Mouse (Mus musculus) left cerebral cortex, postnatal 36 days (tissue): ENCODE results near the gene Olfr434. TPM values are rescaled to one million over a fixed set of nuclear protein-coding genes. Genes with fewer than 3 reads are reported as not detected.
A peak's percentile ranks its signal among the peaks of the same experiment; 100 is the strongest.
"Not testable (repeated sequence)": the region's sequence is repeated elsewhere in the genome, so short reads cannot be mapped to it uniquely, and the experiment has no call there.

Experiments
- DNase-seq, 2 experiments: peaks; one replicate each; pipeline ENCODE4 v3.0.0; 2021 to 2022; ENCODE audit warnings: low spot score in 2 of 2, mixed read lengths in 1 of 2
- intact Hi-C: fragments of 180-260 bp; cut with DNase I; formaldehyde crosslinking; loops from one replicate; pipeline ENCODE4 v1.15.1; 2025
- total RNA-seq, 2 experiments: library from RNA; stranded (reverse); gene quantifications; 2 replicates each; pipeline ENCODE4 v1.2.3; 2021

The Olfr434 gene
- not detected for total RNA-seq

DNA sequence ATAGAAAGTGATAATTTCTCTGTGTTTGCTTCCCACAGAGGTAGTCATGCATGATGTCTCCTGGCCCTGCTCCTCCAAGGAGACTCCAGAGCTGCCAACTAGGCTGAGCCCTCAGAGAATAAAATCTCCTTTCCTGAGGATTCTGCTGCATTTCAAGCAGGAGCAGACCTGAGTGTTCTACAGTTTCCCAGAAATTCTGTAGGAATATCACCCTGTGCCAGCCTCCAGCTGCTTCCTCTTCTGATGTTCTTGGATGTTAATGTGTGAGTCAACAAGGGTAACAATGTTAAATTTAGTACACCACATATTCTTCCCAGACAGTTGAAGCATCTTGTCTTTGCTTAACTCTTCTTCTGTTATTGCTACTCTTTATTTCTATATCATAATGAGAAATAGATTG, at the start of gene Olfr434:
Gene Olfr434 (plus strand): TSS at position 149 of the 400 bp plus-strand sequence.
- DNase-seq: peak; percentile 29 to 35
- intact Hi-C loops: not testable (repeated sequence)

DNA sequence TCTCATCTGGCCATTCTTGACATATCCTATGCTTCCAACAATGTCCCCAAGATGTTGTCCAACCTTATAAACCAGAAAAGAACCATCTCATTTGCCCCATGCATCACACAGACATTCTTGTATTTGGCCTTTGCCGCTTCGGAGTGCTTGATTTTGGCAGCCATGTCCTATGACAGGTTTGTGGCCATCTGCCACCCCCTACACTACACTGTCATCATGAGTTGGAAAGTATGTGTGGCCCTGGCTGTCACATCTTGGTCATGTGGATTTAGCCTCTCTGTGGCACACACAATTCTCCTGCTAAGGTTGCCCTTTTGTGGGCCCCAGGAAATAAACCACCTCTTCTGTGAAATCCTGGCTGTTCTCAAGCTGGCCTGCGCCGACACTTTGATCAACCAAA, 45.6 kb upstream of the Olfr434 start:
- no peak for DNase-seq
- intact Hi-C loops: no loop called here

- DNase-seq: no peak
- intact Hi-C loops: no loop called here
Observed at GRCm38 (mm10) chr6:43171840-43172239, 41.0 kb upstream of the Olfr434 start, which contains the start of gene Olfr13. Gene Olfr13, plus strand, starts transcription at chr6:43172140.

DNA sequence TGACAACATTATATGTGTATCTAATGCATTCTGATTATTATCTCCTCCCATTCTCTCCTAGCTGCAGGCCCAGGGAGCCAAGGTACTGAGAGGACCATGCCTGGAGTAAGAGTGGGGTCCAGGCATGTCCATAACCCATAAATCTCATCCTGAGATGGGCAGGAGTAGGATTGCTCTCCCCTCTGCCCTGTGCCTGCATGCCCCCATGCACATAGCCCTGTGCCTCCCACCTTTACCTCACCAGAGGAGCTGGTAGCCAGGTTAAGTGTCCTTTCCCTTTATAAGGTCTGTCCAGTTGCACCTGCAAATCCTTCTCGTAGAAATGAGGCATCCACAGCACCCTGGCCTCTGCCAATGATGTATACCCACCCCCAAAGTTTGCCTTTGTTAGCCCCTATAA, 34.7 kb upstream of the Olfr434 start:
- intact Hi-C loops: no loop called here

DNA sequence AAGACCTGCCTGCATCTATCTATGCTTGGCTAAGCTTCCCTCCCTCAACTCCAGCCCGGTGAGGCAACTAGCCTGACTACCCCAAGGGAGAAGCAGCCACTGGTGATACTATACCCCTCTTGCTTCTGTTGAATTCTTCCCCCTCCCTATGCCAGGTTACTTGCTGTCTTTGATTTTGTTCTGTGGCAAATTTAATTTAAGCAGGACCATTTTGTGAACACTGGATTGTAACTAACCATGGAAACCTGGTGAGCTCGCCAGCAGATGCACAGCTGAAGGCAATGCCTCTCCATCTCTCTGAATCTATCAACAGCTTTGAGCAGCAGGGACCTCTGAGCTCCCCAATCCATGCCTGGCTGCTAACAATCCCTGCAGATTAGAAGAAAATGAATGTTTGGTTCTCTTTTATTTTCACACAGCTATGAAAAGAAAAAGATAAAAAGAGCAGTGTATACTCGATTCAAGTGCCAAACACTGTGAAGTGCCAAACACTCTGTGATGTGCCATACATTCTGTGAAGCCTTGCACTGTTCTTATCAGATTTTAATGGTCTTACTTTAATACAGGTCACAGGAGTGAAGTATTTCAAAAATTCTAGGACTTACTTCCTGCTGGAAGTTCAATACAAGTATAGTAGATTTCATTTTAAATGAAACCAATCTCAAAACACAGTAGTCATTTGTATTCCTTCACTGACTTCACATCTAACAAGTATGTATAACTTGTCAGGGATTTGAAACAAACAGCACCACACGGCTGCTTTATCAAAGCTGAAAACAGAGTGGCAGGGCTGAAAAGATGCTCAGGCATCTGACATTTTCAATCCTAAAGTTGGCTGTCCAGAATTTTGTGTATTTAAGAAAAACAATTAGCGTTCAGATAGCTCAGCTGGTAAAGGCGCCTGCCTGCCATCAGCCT, 34.0 kb upstream of the Olfr434 start:
- DNase-seq: no peak
- intact Hi-C loops: no loop called here

More for the DNA sequence above, 34.7 kb upstream of the Olfr434 start:
- no peak for DNase-seq

GRCm38 (mm10) chr6:43190986-43191385, 21.8 kb upstream of the Olfr434 start:
- intact Hi-C loops: no loop called here
- DNase-seq: no peak

GRCm38 (mm10) chr6:43196781-43197180, 16.0 kb upstream of the Olfr434 start, which contains the start of gene Olfr435:
Gene Olfr435, plus strand, starts transcription at chr6:43197146.
- no peak for DNase-seq
- intact Hi-C loops: no loop called here

- DNase-seq: no peak
- intact Hi-C loops: no loop called here
Observed at GRCm38 (mm10) chr6:43198094-43198493, 14.7 kb upstream of the Olfr434 start.

GRCm38 (mm10) chr6:43202786-43203185, 10.0 kb upstream of the Olfr434 start:
- intact Hi-C loops: no loop called here
- no peak for DNase-seq

DNA sequence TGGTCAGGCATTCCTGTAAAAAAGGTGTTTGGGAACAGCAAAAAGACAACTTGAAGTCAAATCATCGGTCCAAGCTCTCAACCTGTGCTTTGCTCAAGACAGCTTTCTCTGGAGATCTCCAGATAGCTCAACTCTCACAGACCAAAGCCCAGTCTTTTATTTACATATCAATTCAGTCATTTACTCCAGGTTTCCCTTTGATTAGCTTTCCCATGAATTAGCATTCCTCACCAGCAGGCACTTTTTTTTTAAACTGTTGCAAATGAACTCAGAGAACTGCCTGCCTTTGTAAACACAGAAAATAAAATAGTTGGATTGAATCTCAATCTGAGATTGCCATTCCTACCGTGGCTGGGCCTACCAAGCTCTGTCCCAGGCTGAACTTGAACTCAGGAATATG, 7.5 kb upstream of the Olfr434 start:
- DNase-seq: no peak

DNA sequence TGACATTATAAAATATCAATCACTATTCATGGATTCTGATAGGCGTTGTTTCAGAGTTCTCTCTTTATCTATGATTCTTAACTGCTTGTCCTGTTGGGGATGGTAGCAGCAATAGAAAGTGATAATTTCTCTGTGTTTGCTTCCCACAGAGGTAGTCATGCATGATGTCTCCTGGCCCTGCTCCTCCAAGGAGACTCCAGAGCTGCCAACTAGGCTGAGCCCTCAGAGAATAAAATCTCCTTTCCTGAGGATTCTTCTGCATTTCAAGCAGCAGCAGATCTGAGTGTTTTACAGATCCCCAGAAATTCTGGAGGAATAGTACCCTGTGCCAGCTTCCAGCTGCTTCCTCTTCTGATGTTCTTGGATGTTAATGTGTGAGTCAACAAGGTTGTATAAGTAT, 18.4 kb downstream of the Olfr434 start, which contains the start of gene Olfr47:
Gene Olfr47 (plus strand): TSS at position 275 of the 400 bp plus-strand sequence.
- DNase-seq, intact Hi-C loops: not testable (repeated sequence)

More for the DNA sequence above, 7.5 kb upstream of the Olfr434 start:
- intact Hi-C loops: no loop called here

GRCm38 (mm10) chr6:43242061-43242460, 29.2 kb downstream of the Olfr434 start:
- intact Hi-C loops: no loop called here
- DNase-seq: no peak

- intact Hi-C loops: no loop called here
- DNase-seq: no peak
Observed at GRCm38 (mm10) chr6:43247396-43247795, 34.6 kb downstream of the Olfr434 start.

DNA sequence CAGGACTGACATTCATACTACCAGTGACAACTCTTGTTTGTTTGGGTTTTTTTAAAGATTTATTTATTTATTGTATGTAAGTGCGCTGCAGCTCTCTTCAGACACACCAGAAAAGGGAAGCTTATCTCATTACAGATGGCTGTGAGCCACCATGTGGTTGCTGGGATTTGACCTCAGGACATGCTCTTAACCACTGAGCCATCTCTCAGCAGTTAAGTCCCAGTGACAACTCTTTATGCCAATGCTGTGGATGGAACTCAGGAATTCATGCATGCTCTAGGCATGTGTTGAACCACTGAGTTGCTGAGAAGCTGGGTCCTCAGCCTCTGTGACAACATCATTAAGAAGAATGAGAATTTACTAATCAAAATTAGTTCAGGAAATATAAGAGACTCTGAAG, 40.2 kb downstream of the Olfr434 start:
- intact Hi-C loops: loop anchor here (5.0 to 10.0 kb wide), 2 partner anchors 44 to 82 kb away; no protein-coding TSS in a partner anchor

DNA sequence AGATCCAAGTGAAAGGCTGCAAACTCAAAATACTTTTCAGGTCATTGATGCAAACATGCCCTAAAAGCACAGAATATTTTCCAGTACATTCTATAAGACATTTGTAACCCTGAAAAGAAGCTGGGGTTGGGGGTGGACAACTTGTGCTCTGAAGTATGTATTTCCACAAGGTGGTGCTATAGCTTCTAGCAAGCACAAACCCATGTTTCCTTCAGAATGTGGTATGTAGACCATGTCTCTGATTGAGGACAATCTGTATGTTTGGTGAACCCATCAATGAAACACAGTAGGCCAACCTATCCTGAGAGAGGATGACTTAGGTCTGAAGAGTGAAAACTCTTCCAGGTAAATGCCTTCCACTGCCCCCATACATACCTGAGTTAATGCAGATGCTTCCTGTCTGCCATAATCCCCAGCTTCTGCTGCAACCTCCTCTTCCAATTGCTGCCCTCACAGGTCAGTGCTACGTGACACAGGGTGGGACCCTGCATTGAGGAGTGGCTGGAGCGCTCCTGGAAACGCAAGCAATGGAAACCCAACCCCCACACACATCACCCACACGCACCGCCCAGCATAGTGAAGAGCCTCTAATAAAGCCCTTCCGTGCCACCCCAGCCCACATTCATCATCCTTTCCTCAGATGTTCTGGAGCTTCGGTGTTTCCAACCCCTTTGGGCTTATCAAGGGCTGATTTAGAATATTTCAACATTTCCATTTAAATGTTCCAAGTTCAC, 41.5 kb downstream of the Olfr434 start:
- intact Hi-C loops: loop anchor here (5.0 to 10.0 kb wide), 2 partner anchors 43 to 80 kb away; no protein-coding TSS in a partner anchor
- DNase-seq: no peak

More for the DNA sequence above, 40.2 kb downstream of the Olfr434 start:
- no peak for DNase-seq

DNA sequence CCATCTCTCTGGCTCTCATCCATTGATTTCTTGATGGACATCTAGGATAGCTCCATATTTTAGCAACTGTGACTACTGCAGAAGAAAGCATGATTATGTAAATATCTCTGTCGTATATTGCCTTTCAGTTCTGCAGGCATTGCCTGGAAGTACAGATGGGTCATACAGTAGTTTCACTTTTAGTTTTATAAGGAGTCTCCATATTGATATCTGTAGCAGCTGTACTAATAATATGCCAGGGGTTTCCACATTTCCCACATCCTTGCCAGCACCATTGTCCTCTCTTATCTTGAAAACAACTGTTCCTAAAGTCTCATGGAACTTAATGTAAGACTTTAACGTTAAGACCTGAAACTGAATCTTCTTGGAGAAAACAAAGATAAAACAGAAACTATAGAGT, 47.9 kb downstream of the Olfr434 start:
- intact Hi-C loops: no loop called here
- DNase-seq: no peak

GRCm38 (mm10) chr6:43265363-43266041, 52.7 kb downstream of the Olfr434 start, which contains the start of gene Arhgef5:
Gene Arhgef5, plus strand, starts transcription at chr6:43265582.
- no peak for DNase-seq
- intact Hi-C loops: no loop called here

DNA sequence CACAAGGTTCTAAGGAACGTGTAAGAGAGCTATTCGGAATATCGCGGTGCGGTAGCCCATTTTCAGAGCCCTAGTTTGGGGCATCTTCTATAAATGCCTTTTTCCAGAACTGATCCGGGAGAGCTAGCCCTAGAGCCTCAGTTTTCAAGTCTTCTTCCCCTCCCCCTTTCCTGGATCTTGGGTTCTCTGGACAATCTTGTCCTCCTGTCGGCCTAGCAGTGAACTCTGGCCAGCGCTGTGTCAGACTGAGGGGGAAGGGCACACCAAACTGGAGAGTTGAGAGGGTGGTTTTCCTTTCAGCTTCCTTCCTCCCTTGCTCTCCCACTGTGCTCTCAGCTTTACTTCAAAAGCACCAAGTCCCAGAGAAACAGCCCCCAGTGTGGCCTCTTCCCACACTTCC, 53.5 kb downstream of the Olfr434 start:
- intact Hi-C loops: no loop called here
- DNase-seq: no peak
